ENCODE assay signal across 21 mouse cellular contexts in the genomic region with DNA sequence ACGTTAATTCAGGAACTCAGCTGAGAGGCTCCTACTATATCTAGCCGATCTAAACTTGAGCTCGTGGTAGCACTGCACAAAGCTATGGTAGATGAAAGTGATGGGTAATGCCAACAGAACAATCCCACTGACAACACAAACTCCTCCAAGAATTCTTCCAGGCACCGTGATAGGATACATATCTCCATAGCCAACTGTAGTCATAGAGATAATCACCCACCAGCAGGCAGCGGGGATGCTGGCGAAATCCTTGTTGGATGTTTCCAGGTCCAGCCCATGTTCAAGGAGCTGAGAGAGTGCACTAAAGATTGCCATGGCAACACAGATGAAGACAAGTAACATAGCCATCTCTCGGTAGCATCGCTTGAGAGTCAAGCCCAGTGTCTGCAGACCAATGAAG. TPM values are rescaled to one million over a fixed set of nuclear protein-coding genes. Genes with fewer than 3 reads are reported as not detected.
DNase-seq lines count a peak whose midpoint lies in the region; ATAC-seq and TF ChIP-seq lines count a peak whose summit lies in the region.
"Had no signal": no experiment of that assay in that cellular context is flagged by ENCODE, and none has a peak within 500 bp of the region (broad histone marks: within the 10 kb centered on the region; RNA-seq: fewer than 3 reads in every experiment).

No protein-coding gene starts in this region.

- 75% methylated on average over 8 of the region's 8 CpGs for WGBS in hindbrain, postnatal 0 days
- WGBS in hindbrain, embryonic 16.5 days, result 81% methylated on average over 8 of the region's 8 CpGs
- WGBS in heart, embryonic 10.5 days, result 85% methylated on average over 8 of the region's 8 CpGs

- peak; percentile 17 for DNase-seq in hindbrain, postnatal 0 days (ENCODE audit: low spot score)
- DNase-seq in frontal cortex, adult 2 months (ENCODE audit: extremely low spot score in 1 of 2, low spot score in 1 of 2), result peak; percentile 64 to 66
- DNase-seq in left cerebral cortex, postnatal 10 days (ENCODE audit: extremely low spot score in 1 of 2, low spot score in 2 of 2), result peak; percentile 30 to 61
- DNase-seq in right cerebral cortex, postnatal 36 days (ENCODE audit: low spot score in 2 of 2), result peak; percentile 56 to 72
- DNase-seq in ovary, adult 18-20 months (ENCODE audit: low spot score), result no peak
- DNase-seq in heart, embryonic 10.5 days (ENCODE audit: low spot score), result no peak
- DNase-seq: B cell, adult 2 months; cerebellum, adult 18-20 months; gastrocnemius, postnatal 10 days; heart, postnatal 36 days; lung, adult 18-20 months; lung, postnatal 4 days; midbrain, embryonic 14.5 days; spleen, adult 18-20 months; thymus, postnatal 14 days had no signal

- no peaks in the 10 kb centered on the region for H3K27me3 ChIP-seq in hindbrain, postnatal 0 days (ENCODE audit: insufficient read depth, low read length)
- no peaks in the 10 kb centered on the region for H3K27me3 ChIP-seq in hindbrain, embryonic 16.5 days (replicated peaks; ENCODE audit: control insufficient read depth, insufficient read depth, low read length)
- H3K27me3 ChIP-seq in heart, embryonic 10.5 days (ENCODE audit: insufficient read depth, poor library complexity, severe bottlenecking), result no peaks in the 10 kb centered on the region
- H3K27me3 ChIP-seq: Patski had no signal

- H3K4me1 ChIP-seq in hindbrain, postnatal 0 days (ENCODE audit: insufficient read depth, low read length), result no peaks in the 10 kb centered on the region
- no peaks in the 10 kb centered on the region for H3K4me1 ChIP-seq in hindbrain, embryonic 16.5 days (ENCODE audit: control insufficient read depth, insufficient read depth, low read depth, low read length)
- H3K4me1 ChIP-seq in heart, embryonic 10.5 days, result no peaks in the 10 kb centered on the region

- intact Hi-C loops in left cerebral cortex, postnatal 10 days (cut with DNase I), result no loop called here

- H3K4me3 ChIP-seq in hindbrain, postnatal 0 days (ENCODE audit: low read length), result no peak overlapping the region
- H3K4me3 ChIP-seq in hindbrain, embryonic 16.5 days (ENCODE audit: low read length), result no peak overlapping the region
- no peak overlapping the region for H3K4me3 ChIP-seq in heart, embryonic 10.5 days

- no peak for TF ChIP-seq CTCF in hindbrain, postnatal 0 days (IDR thresholded peaks at IDR 0.05; ENCODE audit: low read depth)

- no peak overlapping the region for H3K27ac ChIP-seq in hindbrain, postnatal 0 days
- no peak overlapping the region for H3K27ac ChIP-seq in hindbrain, embryonic 16.5 days (ENCODE audit: low read depth, low read length)
- H3K27ac ChIP-seq in heart, embryonic 10.5 days, result no peak overlapping the region

- H3K9ac ChIP-seq in hindbrain, postnatal 0 days (replicated peaks; ENCODE audit: low read length), result no peak overlapping the region
- no peak overlapping the region for H3K9ac ChIP-seq in hindbrain, embryonic 16.5 days (ENCODE audit: low read depth, low read length)

- no peak overlapping the region for H3K4me2 ChIP-seq in hindbrain, postnatal 0 days (ENCODE audit: low read depth, low read length)
- no peak overlapping the region for H3K4me2 ChIP-seq in hindbrain, embryonic 16.5 days (ENCODE audit: low read length)
- H3K4me2 ChIP-seq: heart, embryonic 11.5 days had no signal

- H3K9me3 ChIP-seq in hindbrain, postnatal 0 days (ENCODE audit: low read length), result no peaks in the 10 kb centered on the region
- peaks cover 4% of the 10 kb centered on the region for H3K9me3 ChIP-seq in hindbrain, embryonic 16.5 days (ENCODE audit: control insufficient read depth, low read length)
- H3K9me3 ChIP-seq in heart, embryonic 10.5 days, result no peaks in the 10 kb centered on the region

- H3K36me3 ChIP-seq in hindbrain, postnatal 0 days (ENCODE audit: insufficient read depth, low read length), result no peaks in the 10 kb centered on the region
- H3K36me3 ChIP-seq in hindbrain, embryonic 16.5 days (ENCODE audit: control insufficient read depth, insufficient read depth, low read length), result no peaks in the 10 kb centered on the region
- H3K36me3 ChIP-seq in heart, embryonic 10.5 days, result no peaks in the 10 kb centered on the region

- ATAC-seq in hindbrain, postnatal 0 days, result 0 out of 2 replicates have a peak, but pooled peaks have one; percentile 40
- ATAC-seq in hindbrain, embryonic 16.5 days, result no peak; the same call in 1 of the 2 replicates
- ATAC-seq: Patski had no signal

RNA-seq across cellular contexts. Expression of a gene that starts 44.0 kb away (rescaled TPM):
- 2.2 and 3.2 TPM in 2 replicates for total RNA-seq in hindbrain, postnatal 0 days (2014; rRNA removed)
- polyA plus RNA-seq in hindbrain, postnatal 0 days (2015; fragmentation: Nextera tagmentation; extraction: Ambion mirVana), result 0.06 and 0.11 TPM in 2 replicates
- not detected in 2 replicates for polyA plus RNA-seq in hindbrain, embryonic 16.5 days (2015; fragmentation: Nextera tagmentation; extraction: Ambion mirVana)
- 1.6 TPM in 2 replicates for polyA plus RNA-seq in frontal cortex, adult 2 months (2012; rRNA removed)
- total RNA-seq in left cerebral cortex, postnatal 10 days (2021), result 1 to 10 TPM; 5.3 to 8.7 TPM
- not detected in 2 replicates for polyA plus RNA-seq in heart, embryonic 10.5 days (2016; fragmentation: Nextera tagmentation; extraction: Ambion mirVana)
- polyA plus RNA-seq: embryonic facial prominence, embryonic 11.5 days; heart, embryonic 11.5 days; kidney, embryonic 16.5 days; midbrain, embryonic 14.5 days; Patski; stomach, embryonic 16.5 days had no signal

Comparison
In these comparisons a context has a peak if more than half of its experiments do, and no peak if none do; other contexts are left out.
1. DNase-seq: peak in hindbrain, postnatal 0 days (single experiment), frontal cortex, adult 2 months (2 of 2), left cerebral cortex, postnatal 10 days (2 of 2) and right cerebral cortex, postnatal 36 days (2 of 2); none in ovary, adult 18-20 months (single experiment) and heart, embryonic 10.5 days (single experiment).